ENCODE assay signal across 9 mouse cellular contexts in the genomic region with DNA sequence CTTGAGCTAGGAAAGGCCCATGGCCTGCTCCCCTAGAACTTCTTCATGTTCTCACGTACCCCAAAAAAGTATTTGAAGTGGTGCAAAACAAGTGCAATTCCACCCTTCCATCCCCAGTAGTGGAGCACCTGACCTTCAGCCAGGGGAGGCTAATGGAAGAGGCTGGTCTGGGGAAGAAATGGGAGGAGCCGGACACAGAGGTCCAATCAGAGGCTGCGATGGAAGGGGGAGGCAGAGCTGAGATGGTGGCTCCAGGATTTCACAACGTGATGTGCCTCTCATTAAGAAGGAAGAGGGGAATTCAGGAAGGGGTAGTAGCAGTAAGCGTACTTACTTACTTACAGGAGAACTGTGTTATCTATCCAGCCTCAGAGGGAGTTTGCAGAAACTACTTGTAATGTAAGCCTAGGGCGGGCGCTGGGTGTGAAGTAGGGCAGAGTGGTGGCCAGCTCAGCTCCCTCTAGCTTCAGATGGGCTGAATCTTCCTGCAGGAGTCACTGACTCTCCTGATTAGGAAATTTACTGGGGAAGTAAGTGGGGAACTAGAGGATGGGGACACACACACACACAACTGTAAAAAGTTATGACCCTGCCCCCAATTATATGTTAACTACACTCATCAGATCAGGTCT.
DNase-seq lines count a peak whose midpoint lies in the region; ATAC-seq and TF ChIP-seq lines count a peak whose summit lies in the region.
"Had no signal": no experiment of that assay in that cellular context is flagged by ENCODE, and none has a peak within 500 bp of the region (broad histone marks: within the 10 kb centered on the region; RNA-seq: fewer than 3 reads in every experiment).

No protein-coding gene starts in this region.

- H3K27ac ChIP-seq in hindbrain, embryonic 10.5 days, result no peak overlapping the region
- H3K27ac ChIP-seq in hindbrain, postnatal 0 days, result no peak overlapping the region
- H3K27ac ChIP-seq in kidney, embryonic 16.5 days (ENCODE audit: low read length), result no peak overlapping the region

- no peaks in the 10 kb centered on the region for H3K9me3 ChIP-seq in hindbrain, embryonic 10.5 days
- H3K9me3 ChIP-seq in hindbrain, postnatal 0 days (ENCODE audit: low read length), result no peaks in the 10 kb centered on the region
- no peaks in the 10 kb centered on the region for H3K9me3 ChIP-seq in kidney, embryonic 16.5 days (ENCODE audit: low read length)

- no peak for ATAC-seq in hindbrain, postnatal 0 days
- peak; percentile 84 for ATAC-seq in kidney, embryonic 16.5 days (ENCODE audit: low FRiP score, low TSS enrichment)

- H3K4me3 ChIP-seq in hindbrain, embryonic 10.5 days, result peak overlapping the region; percentile 30
- no peak overlapping the region for H3K4me3 ChIP-seq in hindbrain, postnatal 0 days (ENCODE audit: low read length)
- H3K4me3 ChIP-seq in kidney, embryonic 16.5 days (ENCODE audit: low read length), result peak overlapping the region; percentile 15; the same call in 1 of the 2 replicates
- H3K4me3 ChIP-seq: myocyte had no signal

- peak; percentile 43 for DNase-seq in hindbrain, embryonic 10.5 days (ENCODE audit: low spot score)
- DNase-seq in hindbrain, postnatal 0 days (ENCODE audit: low spot score), result no peak
- peak; percentile 66 for DNase-seq in embryo, embryonic 11 days
- peak; percentile 56 for DNase-seq in mesoderm, embryonic 11.5 days (ENCODE audit: low read depth, low spot score)
- DNase-seq in layer of hippocampus, adult 9-11 months, result no peak
- DNase-seq in layer of hippocampus, postnatal 25 days (ENCODE audit: extremely low spot score in 1 of 2, low spot score in 1 of 2), result no peak
- DNase-seq in thymus, postnatal 36 days, result no peak

- H3K36me3 ChIP-seq in hindbrain, embryonic 10.5 days, result no peaks in the 10 kb centered on the region
- no peaks in the 10 kb centered on the region for H3K36me3 ChIP-seq in hindbrain, postnatal 0 days (ENCODE audit: insufficient read depth, low read length)
- H3K36me3 ChIP-seq in kidney, embryonic 16.5 days (ENCODE audit: insufficient read depth, low read length), result no peaks in the 10 kb centered on the region

- H3K9ac ChIP-seq in hindbrain, postnatal 0 days (replicated peaks; ENCODE audit: low read length), result no peak overlapping the region
- H3K9ac ChIP-seq in kidney, embryonic 16.5 days (replicated peaks; ENCODE audit: low read length), result no peak overlapping the region

- peaks cover 25% of the 10 kb centered on the region for H3K4me1 ChIP-seq in hindbrain, embryonic 10.5 days (replicated peaks)
- no peaks in the 10 kb centered on the region for H3K4me1 ChIP-seq in hindbrain, postnatal 0 days (ENCODE audit: insufficient read depth, low read length)
- peaks cover 6% of the 10 kb centered on the region; the same call in 1 of the 2 replicates for H3K4me1 ChIP-seq in kidney, embryonic 16.5 days (ENCODE audit: insufficient read depth, low read length)

- TF ChIP-seq CTCF in hindbrain, postnatal 0 days (IDR thresholded peaks at IDR 0.05; ENCODE audit: low read depth), result no peak

- H3K27me3 ChIP-seq in hindbrain, embryonic 10.5 days (ENCODE audit: insufficient read depth, poor library complexity, severe bottlenecking), result peaks cover 45% of the 10 kb centered on the region
- no peaks in the 10 kb centered on the region for H3K27me3 ChIP-seq in hindbrain, postnatal 0 days (ENCODE audit: insufficient read depth, low read length)
- H3K27me3 ChIP-seq in kidney, embryonic 16.5 days (ENCODE audit: insufficient read depth, low read length), result peaks cover 29% of the 10 kb centered on the region

- WGBS in hindbrain, embryonic 10.5 days, result 14% methylated on average over 7 of the region's 7 CpGs
- WGBS in hindbrain, postnatal 0 days, result 25% methylated on average over 7 of the region's 7 CpGs
- WGBS in kidney, embryonic 16.5 days, result 5% methylated on average over 7 of the region's 7 CpGs

- H3K4me2 ChIP-seq in hindbrain, postnatal 0 days (ENCODE audit: low read depth, low read length), result no peak overlapping the region
- peak overlapping the region; percentile 46 for H3K4me2 ChIP-seq in kidney, embryonic 16.5 days (replicated peaks; ENCODE audit: low read depth, low read length)

Comparison
In these comparisons a context has a peak if more than half of its experiments do, and no peak if none do; other contexts are left out.
1. DNase-seq: peak in hindbrain, embryonic 10.5 days (single experiment), embryo, embryonic 11 days (single experiment) and mesoderm, embryonic 11.5 days (single experiment); none in hindbrain, postnatal 0 days (single experiment), layer of hippocampus, adult 9-11 months (single experiment), layer of hippocampus, postnatal 25 days (0 of 2) and thymus, postnatal 36 days (0 of 2).